Mouse (Mus musculus) heart, postnatal 4 days (tissue): ENCODE measurements around the gene Mllt6. TPM values are rescaled to one million over a fixed set of nuclear protein-coding genes. Genes with fewer than 3 reads are reported as not detected.
"Not testable (repeated sequence)": the region's sequence is repeated elsewhere in the genome, so short reads cannot be mapped to it uniquely, and the experiment has no call there.

Source experiments
- DNase-seq: peaks from one replicate; pipeline ENCODE4 v3.0.0; 2021
- total RNA-seq, 2 experiments: library from RNA; stranded (reverse); gene quantifications; 2 replicates each; pipeline ENCODE4 v1.2.3; 2021

The Mllt6 gene
- total RNA-seq = 10 to 100 TPM; 50.2 to 51.1 TPM

DNA sequence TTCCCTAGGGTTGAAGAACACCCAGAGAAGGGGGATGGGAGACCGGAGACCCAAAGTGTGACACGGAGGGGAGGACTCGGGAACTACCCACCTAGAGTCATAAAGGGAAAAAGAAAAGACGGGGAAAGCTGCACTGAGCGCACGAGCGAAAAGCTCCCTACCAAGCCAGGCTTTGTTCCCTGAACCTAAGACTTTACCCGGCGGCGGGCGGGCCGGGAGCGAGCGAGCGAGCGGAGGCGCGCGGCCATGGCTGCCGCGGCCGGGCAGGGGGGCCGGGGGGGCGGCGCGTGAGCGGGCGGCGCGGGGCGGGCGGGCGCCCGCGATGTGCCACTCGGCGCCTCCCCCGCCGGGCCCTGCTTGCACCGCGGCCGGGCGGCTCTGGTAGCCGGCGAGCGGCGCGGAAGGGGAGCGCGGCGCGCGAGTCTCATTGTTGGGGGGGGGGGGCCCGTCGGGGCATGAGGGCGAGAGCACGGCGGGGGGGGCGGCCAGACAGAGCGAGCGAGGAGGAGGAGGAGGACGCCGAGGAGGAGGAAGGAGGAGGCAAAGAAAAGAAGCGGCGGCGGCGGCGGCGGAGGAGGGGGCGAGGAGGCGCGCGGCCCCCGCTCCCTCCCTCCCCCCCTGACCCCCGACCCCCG lies at the start of gene Mllt6:
Mllt6 (plus strand) TSS at position 522 of the 635 bp plus-strand sequence.
- peak; percentile 83 for DNase-seq

DNA sequence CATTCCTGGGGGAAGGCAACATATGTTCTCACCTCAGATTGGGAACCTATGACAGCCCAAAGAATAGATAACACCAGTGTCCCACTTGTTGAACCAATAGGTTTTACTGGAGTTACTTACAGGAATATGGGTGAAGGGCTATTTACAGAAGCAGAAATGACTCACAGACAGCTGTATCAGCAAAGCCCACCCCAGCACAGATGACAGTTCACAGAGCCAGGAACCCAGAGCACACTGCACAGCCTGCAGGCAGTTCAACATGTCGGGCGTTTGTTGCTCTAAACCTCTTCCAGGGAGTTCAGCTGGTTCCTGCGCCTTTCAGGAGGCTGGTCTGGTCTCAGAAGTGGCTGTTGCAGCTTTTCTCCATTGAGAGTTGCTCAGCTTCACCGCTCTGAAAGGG lies 47.9 kb upstream of the Mllt6 start:
- no peak for DNase-seq

DNA sequence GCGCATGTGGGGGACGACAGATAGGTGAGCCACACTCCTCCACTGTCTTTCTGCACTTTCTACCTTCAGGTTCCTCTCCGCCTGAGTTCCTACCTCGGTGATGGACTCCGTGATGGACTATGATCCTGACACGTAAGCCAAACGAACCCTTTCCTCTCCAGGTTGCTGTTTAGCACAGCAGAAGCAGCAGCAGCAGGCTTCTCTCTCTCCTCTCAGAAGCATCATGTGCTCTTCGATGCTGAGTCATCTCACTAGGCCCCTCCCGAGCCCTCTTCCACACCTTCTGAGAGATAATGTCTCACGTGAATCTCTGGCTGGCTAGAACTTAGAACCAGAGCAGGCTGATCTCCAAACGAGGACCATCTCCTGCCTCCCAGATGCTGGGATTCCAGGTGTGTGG lies 44.8 kb upstream of the Mllt6 start:
- DNase-seq = no peak

GRCm38 (mm10) chr11:97619391-97619795 lies 43.8 kb upstream of the Mllt6 start:
- peak; percentile 84 for DNase-seq

GRCm38 (mm10) chr11:97622440-97622839 lies 40.8 kb upstream of the Mllt6 start:
- peak; percentile 81 for DNase-seq

DNA sequence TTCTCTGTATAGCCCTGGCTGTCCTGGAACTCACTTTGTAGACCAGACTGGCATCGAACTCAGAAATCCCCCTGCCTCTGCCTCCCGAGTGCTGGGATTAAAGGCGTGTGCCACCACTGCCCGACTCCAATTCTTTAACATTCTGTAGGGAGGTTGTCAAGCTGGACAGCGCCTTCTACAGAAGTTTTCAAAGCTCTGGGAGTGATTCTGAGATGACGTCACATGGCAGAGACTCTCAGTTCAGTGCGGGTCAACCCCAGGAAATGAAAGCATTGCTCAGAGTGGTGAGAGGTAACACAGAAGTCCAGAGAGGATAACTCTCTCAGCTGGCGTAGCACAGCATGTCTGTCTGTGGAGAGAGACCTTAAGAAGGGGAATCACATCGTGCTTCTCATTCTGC lies 40.0 kb upstream of the Mllt6 start:
- no peak for DNase-seq

DNA sequence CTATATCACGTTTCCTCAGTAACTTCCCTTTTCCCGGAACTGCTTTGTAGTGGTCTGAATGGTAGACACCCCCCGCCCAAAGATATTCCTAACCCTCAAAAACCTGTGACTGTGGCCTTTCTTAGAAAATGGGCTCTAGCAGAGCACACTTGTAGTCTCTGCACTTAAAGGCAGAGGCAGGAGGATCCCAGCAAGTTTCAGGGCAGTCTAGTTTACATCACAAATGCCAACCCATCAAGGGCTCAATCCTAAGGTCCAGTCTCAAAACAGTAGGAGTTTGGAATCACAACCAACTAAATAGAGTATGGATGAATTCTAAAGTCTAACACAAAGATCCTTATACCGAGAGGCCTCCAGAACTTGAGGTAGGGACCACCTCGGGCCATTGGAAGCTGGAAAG lies 37.7 kb upstream of the Mllt6 start:
- no peak for DNase-seq

DNA sequence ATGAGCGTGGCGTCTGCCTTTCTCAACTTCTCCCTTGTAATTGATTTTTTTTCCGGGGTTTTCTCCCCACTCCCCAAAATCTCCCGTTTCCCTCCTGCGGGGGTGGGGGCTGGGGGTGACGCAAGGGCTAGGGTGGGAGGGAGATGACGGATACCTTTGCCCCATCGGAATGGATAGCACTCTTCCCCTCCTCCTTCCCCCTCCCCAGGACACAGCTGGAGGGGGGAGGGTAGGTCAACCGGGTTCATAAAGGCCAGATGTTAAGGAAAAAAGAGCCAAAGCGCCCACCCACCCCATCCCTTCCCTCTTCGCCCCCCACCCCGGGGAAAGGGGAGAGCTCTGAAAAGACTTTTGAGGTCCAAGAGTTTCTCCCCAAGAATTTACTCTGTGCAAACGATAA lies 36.8 kb upstream of the Mllt6 start:
- DNase-seq = no peak

- DNase-seq = no peak
Observed at GRCm38 (mm10) chr11:97626850-97627249, 36.4 kb upstream of the Mllt6 start.

- DNase-seq = no peak
Observed at GRCm38 (mm10) chr11:97627556-97628302, 35.5 kb upstream of the Mllt6 start.

- no peak for DNase-seq
Observed at GRCm38 (mm10) chr11:97628303-97628567, 35.0 kb upstream of the Mllt6 start.

GRCm38 (mm10) chr11:97628568-97629518 lies 34.4 kb upstream of the Mllt6 start:
- DNase-seq = peak; percentile 45

DNA sequence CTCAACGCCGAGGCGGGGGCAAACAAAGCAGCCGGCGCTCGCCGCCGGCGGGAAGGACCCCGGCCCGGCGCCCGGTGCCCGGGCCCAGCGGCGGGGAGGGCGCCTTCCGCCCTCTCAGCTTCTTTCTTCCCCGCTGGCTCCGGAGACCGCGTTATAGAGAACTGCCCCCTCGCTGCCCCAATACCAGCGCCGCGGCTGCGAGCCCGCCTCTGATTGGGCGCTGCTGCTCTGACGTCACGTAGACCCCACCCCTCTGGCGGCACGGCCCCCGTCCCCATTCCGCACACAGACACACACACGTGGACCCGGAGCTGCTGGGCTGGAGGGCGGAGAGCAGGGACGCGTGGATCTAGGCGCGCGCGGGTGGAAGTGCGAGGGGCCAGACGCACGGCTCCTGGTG lies 33.6 kb upstream of the Mllt6 start, which contains the start of gene Epop:
Epop (minus strand) TSS at position 127 of the 400 bp plus-strand sequence.
- peak; percentile 90 for DNase-seq

- DNase-seq = no peak
Observed at GRCm38 (mm10) chr11:97631046-97631445, 32.2 kb upstream of the Mllt6 start.

DNA sequence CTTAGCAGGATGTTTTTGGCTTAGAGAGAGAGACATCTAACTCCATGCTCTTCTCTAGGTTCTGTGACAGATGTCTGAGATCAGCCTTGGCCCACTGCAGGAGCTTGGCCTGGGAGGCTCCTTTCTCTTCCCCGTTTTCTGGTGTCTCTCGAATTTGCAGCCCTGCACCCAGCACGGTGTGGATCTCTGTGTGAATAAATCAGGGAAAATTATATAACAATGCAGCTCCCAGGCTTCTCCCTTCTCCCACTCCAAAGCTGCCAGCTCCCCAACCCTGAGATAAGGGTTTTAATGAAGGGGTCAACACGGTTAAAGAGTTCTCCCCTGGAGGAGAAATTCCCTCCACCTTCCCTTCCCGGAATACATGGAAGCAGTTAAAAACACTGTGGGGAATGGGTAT lies 31.7 kb upstream of the Mllt6 start:
- no peak for DNase-seq

GRCm38 (mm10) chr11:97631938-97632337 lies 31.3 kb upstream of the Mllt6 start:
- peak; percentile 92 for DNase-seq

- not testable (repeated sequence) for DNase-seq
Observed at GRCm38 (mm10) chr11:97632440-97632839, 30.8 kb upstream of the Mllt6 start.

GRCm38 (mm10) chr11:97635468-97636019 lies 27.7 kb upstream of the Mllt6 start:
- DNase-seq = no peak

DNA sequence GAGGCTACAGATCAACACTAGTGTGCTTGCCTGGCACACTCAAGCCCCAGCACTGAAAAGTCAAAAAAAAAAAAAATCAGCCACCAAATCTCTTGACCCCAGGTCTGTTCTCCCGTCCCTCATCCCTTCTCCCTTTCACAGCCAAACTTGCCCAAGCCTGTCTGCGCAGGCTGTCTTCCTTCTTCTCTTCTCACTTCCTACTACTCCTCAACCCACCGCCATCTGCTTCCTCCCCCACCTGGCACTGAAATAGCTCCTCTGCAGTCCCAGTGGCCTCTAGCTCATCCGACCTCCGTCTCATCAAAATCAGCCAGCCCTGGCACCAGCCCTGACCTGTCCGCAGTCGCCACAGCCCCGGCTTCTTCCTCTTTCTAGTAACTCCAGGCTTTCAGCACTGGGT lies 21.5 kb upstream of the Mllt6 start:
- DNase-seq = no peak

GRCm38 (mm10) chr11:97642746-97643145 lies 20.5 kb upstream of the Mllt6 start:
- DNase-seq = no peak

- DNase-seq = no peak
Observed at GRCm38 (mm10) chr11:97643380-97644055, 19.7 kb upstream of the Mllt6 start.

DNA sequence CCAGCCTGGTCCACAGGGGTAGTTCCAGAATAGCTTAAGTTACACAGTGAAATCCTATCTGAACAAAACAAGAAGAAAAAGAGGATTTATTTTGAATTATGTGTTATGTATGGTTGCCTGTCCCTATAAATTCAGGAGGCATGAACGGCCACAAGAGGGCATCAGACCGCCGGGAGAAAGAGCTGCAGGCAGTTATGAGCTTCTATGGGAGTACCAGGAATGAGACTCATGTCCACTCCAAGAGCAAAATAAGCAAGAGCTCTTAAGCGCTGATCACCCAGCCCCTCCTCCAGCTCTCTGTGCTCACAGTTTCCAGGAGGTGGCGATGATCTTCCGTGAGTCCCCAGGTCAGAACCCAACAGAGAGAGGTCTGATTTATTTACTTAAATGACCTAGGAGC lies 18.4 kb upstream of the Mllt6 start:
- DNase-seq = peak; percentile 79
